Comparison of ENCODE assay signal across 16 mouse cellular contexts in genomic region chr3:129997324-129997723, GRCm38 (mm10). TPM values are rescaled to one million over a fixed set of nuclear protein-coding genes. Genes with fewer than 3 reads are reported as not detected.
DNase-seq lines count a peak whose midpoint lies in the region.
"Had no signal": no experiment of that assay in that cellular context is flagged by ENCODE, and none has a peak within 500 bp of the region (broad histone marks: within the 10 kb centered on the region; RNA-seq: fewer than 3 reads in every experiment).

No protein-coding gene starts in this region.

- DNase-seq in 3T3-L1 (ENCODE audit: low read depth, low spot score) (peak; percentile 40), NIH3T3 (ENCODE audit: low read depth) (peak; percentile 21)
- peak; percentile 41 for DNase-seq in brain, adult 2 months (ENCODE audit: low read depth, low spot score)
- DNase-seq in layer of hippocampus, postnatal 10 days (ENCODE audit: low spot score in 2 of 2): no peak
- no peak for DNase-seq in layer of hippocampus, adult 8-10 months (ENCODE audit: low spot score in 2 of 2)
- DNase-seq in natural killer cell, adult 2 months (ENCODE audit: low spot score in 2 of 2): no peak
- DNase-seq: B cell, adult 2 months; cerebellum, adult 11 months; cerebellum, adult 18-20 months; cerebellum, adult 8-10 months; cerebellum, adult 9-11 months; cerebellum, postnatal 14 days; cerebellum, postnatal 36 days; embryo, embryonic 11 days; forebrain, postnatal 0 days had no signal

RNA-seq across cellular contexts. Expression of gene Mcub, which starts 27.3 kb away (rescaled TPM):
- total RNA-seq in layer of hippocampus, postnatal 10 days (2021): 1 to 10 TPM; 4.1 to 6.5 TPM
- 1 to 10 TPM; 1.8 to 5.1 (median 2.6) TPM for total RNA-seq in layer of hippocampus, adult 8-10 months (2022)
- total RNA-seq: G1E had no signal

Comparison
In these comparisons a context has a peak if more than half of its experiments do, and no peak if none do; other contexts are left out.
1. DNase-seq: peak in 3T3-L1 (single experiment), NIH3T3 (single experiment) and brain, adult 2 months (single experiment); none in layer of hippocampus, postnatal 10 days (0 of 2), layer of hippocampus, adult 8-10 months (0 of 2) and natural killer cell, adult 2 months (0 of 2).